Mouse (Mus musculus): ENCODE results near the gene Igfbp4. TPM values are rescaled to one million over a fixed set of nuclear protein-coding genes. Genes with fewer than 3 reads are reported as not detected.

The Igfbp4 gene
- polyA plus RNA-seq, 1 experiment: 145 TPM

DNA sequence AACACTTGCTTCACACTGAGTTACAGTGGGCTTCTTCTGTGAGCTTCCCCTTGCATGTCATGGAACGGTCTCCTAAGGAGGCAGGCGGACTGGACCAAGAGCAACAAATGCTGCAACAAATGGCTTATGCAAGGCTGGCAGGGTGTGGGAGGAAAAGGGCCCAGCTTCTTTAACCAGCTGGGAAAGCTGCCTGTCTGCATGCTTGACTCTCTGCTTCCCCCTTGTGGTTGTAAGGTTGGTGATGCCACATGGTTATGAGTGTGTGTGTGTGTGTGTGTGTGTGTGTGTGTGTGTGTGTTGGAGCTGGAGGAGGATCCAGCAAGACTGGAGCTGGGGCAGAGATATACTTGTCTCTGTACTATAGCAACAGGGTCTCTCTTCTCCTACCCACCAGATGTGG lies 24.9 kb downstream of the Igfbp4 start:
- TF ChIP-seq CTCF (IDR thresholded peaks at IDR 0.05; ENCODE audit: borderline replicate concordance, extremely low read depth, insufficient read depth, insufficient read length): peak; percentile 81
- TF ChIP-seq POLR2A (IDR thresholded peaks at IDR 0.05; ENCODE audit: borderline replicate concordance, extremely low read depth, insufficient read depth, insufficient read length, poor library complexity, severe bottlenecking): no peak
- peak; percentile 93 for DNase-seq (ENCODE audit: low read depth)

DNA sequence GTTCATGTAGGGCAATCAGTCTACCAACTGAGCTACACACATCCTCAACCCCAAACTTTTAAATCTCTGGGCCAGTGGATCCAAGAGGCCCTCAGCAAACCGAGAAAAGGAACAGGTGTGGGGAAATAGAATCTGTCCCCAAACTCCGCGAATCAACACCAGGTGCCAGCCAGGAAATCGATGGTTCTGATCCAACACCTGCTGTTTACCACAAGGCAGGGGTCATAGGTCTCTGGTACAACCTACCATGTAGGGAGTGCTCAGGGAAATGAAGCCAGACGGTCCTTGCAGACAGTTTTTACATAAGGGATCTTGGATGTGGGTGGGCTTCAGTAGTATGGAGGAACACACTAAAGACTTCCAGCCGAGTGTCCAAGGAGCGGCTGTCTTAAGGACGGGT lies 26.5 kb downstream of the Igfbp4 start:
- TF ChIP-seq CTCF (IDR thresholded peaks at IDR 0.05; ENCODE audit: borderline replicate concordance, extremely low read depth, insufficient read depth, insufficient read length): no peak
- no peak for TF ChIP-seq POLR2A (IDR thresholded peaks at IDR 0.05; ENCODE audit: borderline replicate concordance, extremely low read depth, insufficient read depth, insufficient read length, poor library complexity, severe bottlenecking)
- no peak for DNase-seq (ENCODE audit: low read depth)

DNA sequence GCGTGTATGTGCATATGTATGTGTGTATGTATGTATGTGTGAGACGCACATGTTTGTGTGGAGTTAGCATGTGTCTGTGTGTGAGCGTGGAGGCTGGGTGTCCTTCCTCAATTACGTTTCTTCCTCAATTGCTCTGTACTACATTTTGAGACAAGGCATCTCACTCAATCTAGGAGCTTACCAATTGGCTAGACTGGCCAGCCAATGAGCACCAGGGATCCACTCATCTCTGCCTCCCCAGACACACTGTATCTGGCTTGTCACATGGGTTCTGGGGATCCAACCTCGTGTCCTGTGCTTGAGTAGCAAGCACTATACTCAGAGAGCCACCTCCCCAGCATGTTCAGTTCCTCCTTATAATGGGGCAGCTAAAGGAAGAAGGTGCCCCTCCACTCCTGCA lies 27.4 kb downstream of the Igfbp4 start:
- no peak for DNase-seq (ENCODE audit: low read depth)
- TF ChIP-seq CTCF (IDR thresholded peaks at IDR 0.05; ENCODE audit: borderline replicate concordance, extremely low read depth, insufficient read depth, insufficient read length): no peak

DNA sequence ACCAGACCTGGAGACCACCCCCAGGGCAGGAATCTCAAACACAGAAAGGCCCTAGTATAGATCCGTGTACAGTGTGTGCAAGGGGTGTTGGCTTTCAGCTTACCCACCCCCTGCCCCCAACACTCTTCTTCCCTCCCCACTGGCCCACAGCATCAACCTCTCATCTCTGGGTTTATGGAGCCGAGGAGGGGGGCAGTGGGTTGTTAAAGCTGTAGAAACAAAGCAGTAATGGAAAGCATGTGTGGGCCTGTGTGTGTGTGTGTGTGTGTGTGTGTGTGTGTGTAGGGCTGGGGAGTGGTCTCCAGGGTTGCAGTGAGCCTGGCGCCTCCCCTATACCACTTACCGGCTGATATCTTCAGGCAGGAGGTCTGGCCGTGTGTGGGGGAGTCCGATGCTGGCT lies 30.8 kb downstream of the Igfbp4 start:
- DNase-seq (ENCODE audit: low read depth): peak; percentile 35
- TF ChIP-seq CTCF (IDR thresholded peaks at IDR 0.05; ENCODE audit: borderline replicate concordance, extremely low read depth, insufficient read depth, insufficient read length) (no peak), POLR2A (IDR thresholded peaks at IDR 0.05; ENCODE audit: borderline replicate concordance, extremely low read depth, insufficient read depth, insufficient read length, poor library complexity, severe bottlenecking) (no peak)

DNA sequence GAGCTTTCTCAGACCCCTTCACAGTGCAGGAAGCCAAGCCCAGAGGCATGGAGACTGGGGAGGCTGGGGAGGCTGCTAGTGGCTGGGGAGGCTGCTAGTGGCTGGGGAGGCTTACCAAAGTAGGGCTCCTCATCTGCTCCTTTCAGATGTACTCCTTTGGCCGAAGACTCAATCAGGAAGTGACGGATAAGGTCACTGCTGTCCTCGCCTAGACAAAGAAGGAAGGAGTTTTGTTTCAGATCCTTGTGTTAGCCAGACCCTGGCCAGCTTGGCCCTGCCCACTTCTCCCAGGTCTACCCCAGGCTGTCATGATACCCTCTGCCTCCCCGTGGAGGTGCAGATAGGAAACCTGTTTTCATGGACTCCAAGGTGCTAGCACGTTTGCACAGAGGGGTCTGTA lies 32.7 kb downstream of the Igfbp4 start:
- DNase-seq (ENCODE audit: low read depth): no peak
- TF ChIP-seq POLR2A (IDR thresholded peaks at IDR 0.05; ENCODE audit: borderline replicate concordance, extremely low read depth, insufficient read depth, insufficient read length, poor library complexity, severe bottlenecking) (no peak), CTCF (IDR thresholded peaks at IDR 0.05; ENCODE audit: borderline replicate concordance, extremely low read depth, insufficient read depth, insufficient read length) (no peak)

DNA sequence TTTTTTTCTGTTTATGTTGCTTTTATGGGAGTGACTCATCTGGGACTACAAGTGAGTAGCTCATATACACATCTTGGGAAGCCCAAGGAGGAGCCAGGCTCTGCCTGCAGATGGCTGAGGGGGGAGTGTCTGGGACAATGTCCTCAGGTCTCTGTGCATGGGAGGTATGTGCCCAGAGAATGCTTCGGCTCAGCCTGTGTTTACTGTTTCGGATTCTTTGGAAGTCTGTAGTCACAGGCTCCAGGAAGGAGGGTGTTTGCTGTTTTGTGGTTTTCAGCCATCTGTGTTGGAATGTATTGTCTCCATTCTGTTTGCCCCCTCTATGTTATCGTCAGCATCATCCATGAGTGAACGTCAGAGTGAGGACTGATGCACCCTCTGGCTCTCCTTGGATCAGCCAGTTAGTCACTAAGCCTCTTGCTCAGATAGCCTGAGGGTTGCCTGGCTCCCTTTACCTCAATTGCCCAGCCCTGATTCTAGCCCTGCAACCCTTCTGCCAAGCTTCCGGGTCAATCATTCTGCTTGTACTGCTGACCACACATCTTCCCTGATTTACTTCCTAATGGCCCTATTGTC lies 35.8 kb downstream of the Igfbp4 start:
- TF ChIP-seq POLR2A (IDR thresholded peaks at IDR 0.05; ENCODE audit: borderline replicate concordance, extremely low read depth, insufficient read depth, insufficient read length, poor library complexity, severe bottlenecking) (no peak), CTCF (IDR thresholded peaks at IDR 0.05; ENCODE audit: borderline replicate concordance, extremely low read depth, insufficient read depth, insufficient read length) (no peak)

DNA sequence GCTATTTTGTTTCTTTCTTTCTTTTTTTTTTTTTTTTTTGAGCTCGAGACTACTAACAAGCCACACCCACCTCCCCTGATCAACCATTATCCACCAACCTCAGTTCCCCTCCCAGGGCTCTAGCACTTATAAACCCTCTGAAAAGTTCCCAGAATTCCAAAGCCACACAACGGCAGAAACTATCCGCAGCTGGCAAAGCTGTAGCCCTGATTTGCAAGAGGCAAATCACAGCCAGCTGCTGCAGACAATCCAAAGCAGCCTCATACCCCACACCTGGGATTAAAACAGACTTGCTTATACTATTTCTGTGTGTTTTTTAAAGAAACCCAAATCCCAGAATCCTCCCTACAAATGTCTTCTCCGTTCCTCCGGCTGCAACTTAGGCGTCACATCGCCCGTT lies 36.8 kb downstream of the Igfbp4 start:
- no peak for DNase-seq (ENCODE audit: low read depth)
- TF ChIP-seq CTCF (IDR thresholded peaks at IDR 0.05; ENCODE audit: borderline replicate concordance, extremely low read depth, insufficient read depth, insufficient read length): no peak
- no peak for TF ChIP-seq POLR2A (IDR thresholded peaks at IDR 0.05; ENCODE audit: borderline replicate concordance, extremely low read depth, insufficient read depth, insufficient read length, poor library complexity, severe bottlenecking)

More for the DNA sequence above, 35.8 kb downstream of the Igfbp4 start:
- DNase-seq (ENCODE audit: low read depth): no peak

DNA sequence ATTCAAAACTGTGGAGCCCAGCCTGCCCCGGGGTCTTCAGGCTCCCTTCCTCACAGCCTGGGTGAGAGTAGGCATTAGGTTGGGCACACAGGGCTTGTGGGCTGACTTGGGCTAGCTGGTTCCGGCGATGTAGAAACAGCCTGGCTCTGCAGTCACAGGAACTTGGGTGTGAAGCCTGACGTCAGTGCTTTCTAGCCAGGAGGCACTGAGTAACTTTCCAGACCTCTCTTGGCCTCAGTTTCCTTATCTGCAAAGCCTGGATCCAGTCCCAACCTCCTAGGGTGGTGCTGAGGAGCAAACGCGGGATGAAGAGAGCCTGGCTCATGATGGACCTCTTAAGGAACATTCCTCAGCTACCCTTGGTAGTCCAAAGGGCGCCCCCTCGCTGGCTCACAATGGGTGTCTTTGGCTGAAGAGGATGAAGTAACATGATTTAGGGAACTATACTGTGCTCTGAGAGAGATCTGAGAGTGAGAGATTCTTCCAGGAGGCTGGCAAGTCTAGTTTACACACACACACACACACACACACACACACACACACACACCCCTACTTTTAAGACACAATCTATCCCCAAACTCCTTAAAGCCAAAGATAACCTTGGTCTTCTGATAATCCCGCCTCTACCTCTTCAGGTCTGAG lies 40.0 kb downstream of the Igfbp4 start:
- no peak for TF ChIP-seq POLR2A (IDR thresholded peaks at IDR 0.05; ENCODE audit: borderline replicate concordance, extremely low read depth, insufficient read depth, insufficient read length, poor library complexity, severe bottlenecking)
- DNase-seq (ENCODE audit: low read depth): no peak

DNA sequence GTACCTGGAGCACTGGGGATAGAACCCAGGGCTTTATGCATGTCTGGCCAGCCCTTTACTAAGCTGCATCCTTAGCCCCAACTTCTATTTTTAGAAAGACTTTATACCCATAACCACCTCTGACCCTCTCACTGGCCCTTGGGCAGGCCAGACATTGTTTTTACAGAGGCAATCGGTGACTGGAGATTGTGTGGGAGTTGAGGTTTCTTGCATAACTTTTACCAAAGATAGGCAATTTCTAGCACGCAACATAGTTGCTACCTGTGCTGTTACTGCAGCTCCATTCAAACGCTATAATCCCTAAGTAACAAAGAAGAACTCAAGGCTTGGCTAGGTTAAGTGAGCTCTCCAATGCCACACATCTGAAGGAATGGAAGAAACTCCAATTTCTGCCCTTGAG lies 40.5 kb downstream of the Igfbp4 start:
- no peak for DNase-seq (ENCODE audit: low read depth)
- no peak for TF ChIP-seq POLR2A (IDR thresholded peaks at IDR 0.05; ENCODE audit: borderline replicate concordance, extremely low read depth, insufficient read depth, insufficient read length, poor library complexity, severe bottlenecking)
- TF ChIP-seq CTCF (IDR thresholded peaks at IDR 0.05; ENCODE audit: borderline replicate concordance, extremely low read depth, insufficient read depth, insufficient read length): no peak

DNA sequence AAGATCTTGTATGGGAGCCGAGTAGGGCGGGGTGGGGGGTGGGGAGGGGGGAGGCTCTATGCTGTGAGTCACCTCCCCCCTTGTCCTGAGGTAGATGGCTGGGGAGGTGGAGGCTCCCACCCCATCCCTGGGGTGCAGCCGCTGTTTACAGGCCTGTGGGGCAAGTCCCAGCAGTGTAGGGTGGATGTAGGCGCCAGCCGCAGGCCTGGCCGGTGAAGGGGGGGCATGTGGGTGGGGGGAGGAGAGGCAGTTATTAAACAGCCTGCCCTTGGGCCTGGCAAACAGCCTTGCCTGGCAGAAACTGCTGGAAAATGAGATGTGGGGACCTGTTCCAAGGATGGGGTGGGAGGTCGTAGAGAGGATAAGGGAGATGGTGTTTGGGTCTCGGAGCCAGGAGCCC lies 41.1 kb downstream of the Igfbp4 start:
- TF ChIP-seq CTCF (IDR thresholded peaks at IDR 0.05; ENCODE audit: borderline replicate concordance, extremely low read depth, insufficient read depth, insufficient read length) (no peak), POLR2A (IDR thresholded peaks at IDR 0.05; ENCODE audit: borderline replicate concordance, extremely low read depth, insufficient read depth, insufficient read length, poor library complexity, severe bottlenecking) (no peak)
- DNase-seq (ENCODE audit: low read depth): no peak

DNA sequence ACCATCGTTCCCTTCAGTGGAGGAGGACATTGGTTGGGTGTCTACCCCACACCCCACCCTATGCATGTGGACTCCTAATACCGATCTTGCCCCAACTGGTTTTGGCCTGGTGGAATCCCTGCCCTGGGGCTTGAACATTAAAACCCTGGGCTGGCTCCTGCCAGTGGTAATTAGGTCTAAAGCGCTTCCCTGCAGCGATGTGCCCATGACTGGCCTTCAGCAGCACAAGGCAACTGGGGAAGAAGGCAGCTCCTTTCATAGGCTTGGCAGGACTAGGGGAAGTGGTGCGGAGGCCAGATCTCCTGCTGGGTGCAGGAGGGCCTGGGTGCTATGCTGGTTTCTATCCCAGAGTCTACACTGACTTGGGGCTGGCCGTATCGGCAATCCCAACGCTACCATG lies 42.5 kb downstream of the Igfbp4 start:
- no peak for TF ChIP-seq POLR2A (IDR thresholded peaks at IDR 0.05; ENCODE audit: borderline replicate concordance, extremely low read depth, insufficient read depth, insufficient read length, poor library complexity, severe bottlenecking)
- TF ChIP-seq CTCF (IDR thresholded peaks at IDR 0.05; ENCODE audit: borderline replicate concordance, extremely low read depth, insufficient read depth, insufficient read length): no peak
- DNase-seq (ENCODE audit: low read depth): no peak

DNA sequence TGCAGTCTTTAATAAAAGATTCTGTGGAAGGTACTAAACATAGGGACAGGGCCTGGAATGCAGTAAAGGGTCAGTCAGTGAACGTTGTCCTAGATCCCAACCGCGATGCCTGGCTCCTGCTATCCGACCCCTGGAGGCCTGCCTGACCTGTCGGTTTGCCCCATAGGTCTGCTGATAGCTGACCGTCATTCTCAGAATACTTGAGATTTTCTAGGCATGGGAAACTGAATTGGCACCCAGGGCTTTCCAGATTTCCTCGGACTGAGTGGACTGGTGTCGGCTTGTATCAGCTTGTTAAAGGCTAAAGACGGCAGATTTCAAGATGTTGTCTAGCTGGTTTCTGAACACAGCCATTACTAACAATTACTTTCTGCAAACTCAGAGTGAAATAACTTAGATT lies 43.3 kb downstream of the Igfbp4 start:
- no peak for DNase-seq (ENCODE audit: low read depth)
- TF ChIP-seq POLR2A (IDR thresholded peaks at IDR 0.05; ENCODE audit: borderline replicate concordance, extremely low read depth, insufficient read depth, insufficient read length, poor library complexity, severe bottlenecking) (no peak), CTCF (IDR thresholded peaks at IDR 0.05; ENCODE audit: borderline replicate concordance, extremely low read depth, insufficient read depth, insufficient read length) (no peak)
